Mouse (Mus musculus): ENCODE results near the gene Myh7b. TPM values are rescaled to one million over a fixed set of nuclear protein-coding genes. Genes with fewer than 3 reads are reported as not detected.

The Myh7b gene
- not detected for polyA plus RNA-seq (2014; fragmentation: Illumina TruSeq; extraction: RNeasy Lipid Tissue Mini Kit (QIAGEN cat#74804); ENCODE audit: low read depth, low replicate concordance)

GRCm38 (mm10) chr2:155610978-155611377 is at the start of gene Myh7b:
Gene Myh7b (plus strand): TSS chr2:155611212.

GRCm38 (mm10) chr2:155592137-155592853 is 18.7 kb upstream of the Myh7b start, which contains the start of gene Gss:
Gene Gss (minus strand): TSS chr2:155592810.

Other genes starting within 250 kb of the Myh7b start
- gene Trp53inp2, start 230.2 kb upstream of the Myh7b start, polyA plus RNA-seq (2014; fragmentation: Illumina TruSeq; extraction: RNeasy Lipid Tissue Mini Kit (QIAGEN cat#74804); ENCODE audit: low read depth, low replicate concordance): 411 TPM
- 55.7 TPM for gene Ncoa6, start 137.3 kb upstream of the Myh7b start, polyA plus RNA-seq (2014; fragmentation: Illumina TruSeq; extraction: RNeasy Lipid Tissue Mini Kit (QIAGEN cat#74804); ENCODE audit: low read depth, low replicate concordance)
- 46.7 TPM for gene Acss2, start 93.3 kb upstream of the Myh7b start, polyA plus RNA-seq (2014; fragmentation: Illumina TruSeq; extraction: RNeasy Lipid Tissue Mini Kit (QIAGEN cat#74804); ENCODE audit: low read depth, low replicate concordance)
- 0.41 TPM for gene Ggt7, start 93.0 kb upstream of the Myh7b start, polyA plus RNA-seq (2014; fragmentation: Illumina TruSeq; extraction: RNeasy Lipid Tissue Mini Kit (QIAGEN cat#74804); ENCODE audit: low read depth, low replicate concordance)
- 10.0 TPM for gene Gss, start 18.4 kb upstream of the Myh7b start, polyA plus RNA-seq (2014; fragmentation: Illumina TruSeq; extraction: RNeasy Lipid Tissue Mini Kit (QIAGEN cat#74804); ENCODE audit: low read depth, low replicate concordance)
- gene Trpc4ap, start 81.2 kb downstream of the Myh7b start, polyA plus RNA-seq (2014; fragmentation: Illumina TruSeq; extraction: RNeasy Lipid Tissue Mini Kit (QIAGEN cat#74804); ENCODE audit: low read depth, low replicate concordance): 135 TPM
- gene Edem2, start 118.3 kb downstream of the Myh7b start, polyA plus RNA-seq (2014; fragmentation: Illumina TruSeq; extraction: RNeasy Lipid Tissue Mini Kit (QIAGEN cat#74804); ENCODE audit: low read depth, low replicate concordance): 13.9 TPM
- not detected for gene Gm17581, start 124.7 kb downstream of the Myh7b start, polyA plus RNA-seq (2014; fragmentation: Illumina TruSeq; extraction: RNeasy Lipid Tissue Mini Kit (QIAGEN cat#74804); ENCODE audit: low read depth, low replicate concordance)
- gene Procr, start 139.9 kb downstream of the Myh7b start, polyA plus RNA-seq (2014; fragmentation: Illumina TruSeq; extraction: RNeasy Lipid Tissue Mini Kit (QIAGEN cat#74804); ENCODE audit: low read depth, low replicate concordance): 26.1 TPM
- gene Mmp24, start 164.1 kb downstream of the Myh7b start, polyA plus RNA-seq (2014; fragmentation: Illumina TruSeq; extraction: RNeasy Lipid Tissue Mini Kit (QIAGEN cat#74804); ENCODE audit: low read depth, low replicate concordance): 0.17 TPM
- 203 TPM for gene BC029722, start 208.2 kb downstream of the Myh7b start, polyA plus RNA-seq (2014; fragmentation: Illumina TruSeq; extraction: RNeasy Lipid Tissue Mini Kit (QIAGEN cat#74804); ENCODE audit: low read depth, low replicate concordance)
- gene Eif6, start 215.7 kb downstream of the Myh7b start, polyA plus RNA-seq (2014; fragmentation: Illumina TruSeq; extraction: RNeasy Lipid Tissue Mini Kit (QIAGEN cat#74804); ENCODE audit: low read depth, low replicate concordance): 17.1 TPM
- gene Fam83c, start 223.6 kb downstream of the Myh7b start, polyA plus RNA-seq (2014; fragmentation: Illumina TruSeq; extraction: RNeasy Lipid Tissue Mini Kit (QIAGEN cat#74804); ENCODE audit: low read depth, low replicate concordance): 0.17 TPM